Mouse (Mus musculus) bone marrow, adult 2 months (tissue): ENCODE measurements at regions not wholly inside any gene's neighbourhood (a gene's known extent, or its start where the extent isn't known, plus 50 kb on each side); places are given as distances from the start of the nearest gene placed in this dataset.
"Not testable (repeated sequence)": the region's sequence is repeated elsewhere in the genome, so short reads cannot be mapped to it uniquely, and the experiment has no call there.

Experiments used
- CTCF ChIP-seq: fragments of 200-500 bp; IDR thresholded peaks from 2 replicates; pipeline ENCODE4 v1.5.1; 2011; ENCODE audit warnings: low read length, control low read depth; ENCODE audit not compliant: control insufficient read depth, insufficient read depth
- POLR2A ChIP-seq: fragments of 200-500 bp; IDR thresholded peaks from 2 replicates; pipeline ENCODE4 v1.6.1; 2011; ENCODE audit warnings: low read depth, mild to moderate bottlenecking, control low read depth, low read length, borderline replicate concordance; ENCODE audit not compliant: control insufficient read depth

DNA sequence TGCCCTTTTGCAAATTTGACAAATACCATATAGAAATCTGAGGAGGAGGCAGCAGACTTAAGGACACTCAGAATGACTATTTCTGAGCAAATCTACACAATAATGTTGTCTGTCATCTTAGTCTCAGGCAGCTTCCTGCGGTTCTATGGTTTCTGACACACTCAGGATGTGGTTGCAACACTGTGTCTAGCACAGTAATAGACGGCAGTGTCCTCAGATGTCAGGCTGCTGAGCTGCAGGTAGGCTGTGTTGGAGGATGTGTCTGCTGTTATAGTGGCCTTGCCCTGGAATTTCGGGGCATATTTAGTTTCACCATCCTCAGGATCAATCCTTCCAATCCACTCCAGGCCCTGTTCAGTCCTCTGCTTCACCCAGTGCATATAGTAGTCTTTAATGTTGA, 450.6 kb downstream of the Adam6a start:
- TF ChIP-seq POLR2A, CTCF: not testable (repeated sequence)
